Mouse (Mus musculus) erythroblast, adult 5-6 weeks (primary cell): ENCODE data around the gene Ccr7. TPM values are rescaled to one million over a fixed set of nuclear protein-coding genes. Genes with fewer than 3 reads are reported as not detected.

Source experiments
- ATAC-seq: replicated peaks from 2 replicates; pipeline ENCODE4 v1.8.0; 2016; ENCODE audit warnings: moderate number of reproducible peaks, mild to moderate bottlenecking, moderate TSS enrichment, inconsistent platforms; ENCODE audit not compliant: poor library complexity, low FRiP score, severe bottlenecking
- total RNA-seq, 2 experiments: library from RNA; stranded (forward) in 1 of 2; stranded (reverse) in 1 of 2; fragments of 150-400 nt in 1 of 2; fragments of 200-764, 138-1000 nt in 1 of 2; gene quantifications; 2 replicates each; pipeline versions ENCODE4 v1.2.3 to v1.2.4; 2015 to 2017; ENCODE audit warnings: low replicate concordance in 2 of 2

Gene Ccr7
- total RNA-seq (2015; ENCODE audit: low replicate concordance) (1.0 and 2.9 TPM in 2 replicates), total RNA-seq (2017; ENCODE audit: low replicate concordance) (0.60 and 0.98 TPM in 2 replicates)

GRCm38 (mm10) chr11:99154987-99155641, at the start of gene Ccr7:
Gene Ccr7, minus strand, starts transcription at chr11:99155077.
- no peak for ATAC-seq

GRCm38 (mm10) chr11:99189154-99189582, 34.3 kb upstream of the Ccr7 start:
- peak; percentile 72 for ATAC-seq

- no peak for ATAC-seq
Measured at GRCm38 (mm10) chr11:99187348-99187747, 32.5 kb upstream of the Ccr7 start.

GRCm38 (mm10) chr11:99186836-99187235, 32.0 kb upstream of the Ccr7 start:
- ATAC-seq: no peak

GRCm38 (mm10) chr11:99182575-99182974, 27.7 kb upstream of the Ccr7 start:
- no peak for ATAC-seq

- ATAC-seq: no peak
Measured at GRCm38 (mm10) chr11:99180071-99180470, 25.2 kb upstream of the Ccr7 start.

GRCm38 (mm10) chr11:99177925-99178198, 23.0 kb upstream of the Ccr7 start:
- ATAC-seq: no peak

- ATAC-seq: no peak
Measured at GRCm38 (mm10) chr11:99177054-99177924, 22.4 kb upstream of the Ccr7 start.

GRCm38 (mm10) chr11:99172002-99172401, 17.1 kb upstream of the Ccr7 start:
- no peak for ATAC-seq

GRCm38 (mm10) chr11:99171442-99171841, 16.6 kb upstream of the Ccr7 start:
- no peak for ATAC-seq

- ATAC-seq: no peak
Measured at GRCm38 (mm10) chr11:99170547-99171267, 15.8 kb upstream of the Ccr7 start.

- ATAC-seq: no peak
Measured at GRCm38 (mm10) chr11:99170005-99170404, 15.1 kb upstream of the Ccr7 start.

- no peak for ATAC-seq
Measured at GRCm38 (mm10) chr11:99169438-99169837, 14.6 kb upstream of the Ccr7 start.

- no peak for ATAC-seq
Measured at GRCm38 (mm10) chr11:99168030-99168474, 13.2 kb upstream of the Ccr7 start.

- ATAC-seq: no peak
Measured at GRCm38 (mm10) chr11:99167576-99167975, 12.7 kb upstream of the Ccr7 start.

GRCm38 (mm10) chr11:99166241-99166640, 11.4 kb upstream of the Ccr7 start:
- no peak for ATAC-seq

GRCm38 (mm10) chr11:99165031-99165752, 10.3 kb upstream of the Ccr7 start:
- ATAC-seq: no peak

- no peak for ATAC-seq
Measured at GRCm38 (mm10) chr11:99162972-99163686, 8.3 kb upstream of the Ccr7 start.

GRCm38 (mm10) chr11:99161648-99162047, 6.8 kb upstream of the Ccr7 start:
- no peak for ATAC-seq
